Mouse (Mus musculus) ES-Bruce4 (cell line): ENCODE measurements at regions not wholly inside any gene's neighbourhood (a gene's known extent, or its start where the extent isn't known, plus 50 kb on each side); places are given as distances from the start of the nearest gene placed in this dataset.

Experiments used
- CTCF ChIP-seq: IDR thresholded peaks from one replicate; pipeline ENCODE4 v1.8.1; 2011; ENCODE audit warnings: low read depth, low read length
- EP300 ChIP-seq: IDR thresholded peaks from 2 replicates; pipeline ENCODE4 v1.6.1; 2011; ENCODE audit warnings: low read depth, low read length; ENCODE audit not compliant: insufficient read depth
- POLR2A ChIP-seq: IDR thresholded peaks from one replicate; pipeline ENCODE4 v1.8.1; 2011; ENCODE audit warnings: low read length; ENCODE audit not compliant: insufficient read depth

DNA sequence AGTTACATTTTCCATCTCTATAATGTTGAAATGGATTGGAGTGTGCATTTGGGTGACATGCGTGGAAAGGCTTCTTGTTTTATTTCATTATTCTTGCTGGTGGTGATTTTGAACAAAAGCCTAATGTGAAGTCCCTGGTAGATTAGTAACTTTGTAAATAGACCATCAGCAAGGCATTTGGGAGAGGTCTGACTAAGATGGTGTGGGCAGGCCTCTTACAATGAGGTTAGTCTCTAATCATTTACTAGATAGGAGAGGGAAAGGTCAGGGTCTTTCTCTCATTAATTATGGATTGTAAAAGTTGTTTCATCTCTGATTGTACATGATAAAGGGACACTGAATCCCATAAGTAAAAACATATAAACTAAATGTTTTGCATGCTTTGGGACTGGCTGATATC, 306.0 kb upstream of the Robo2 start:
- no peak for TF ChIP-seq CTCF
- no peak for TF ChIP-seq EP300
- no peak for TF ChIP-seq POLR2A
